Mouse (Mus musculus): ENCODE measurements around the gene Ctf2.

- TF ChIP-seq CTCF (IDR thresholded peaks at IDR 0.05; ENCODE audit: low read depth, low read length), result no peak
- TF ChIP-seq EP300 (IDR thresholded peaks at IDR 0.05; ENCODE audit: insufficient read depth, low read depth, low read length), result no peak
- TF ChIP-seq POLR2A (IDR thresholded peaks at IDR 0.05; ENCODE audit: insufficient read depth, low read length), result no peak
These were observed 56.6 kb downstream of the Ctf2 start for GRCm38 (mm10) chr7:127675391-127675811.

All from ES-Bruce4 (cell line).